Mouse (Mus musculus): ENCODE results near the gene Zbtb25. TPM values are rescaled to one million over a fixed set of nuclear protein-coding genes. Genes with fewer than 3 reads are reported as not detected.

Zbtb25 gene
- polyA plus RNA-seq, 1 experiment from 2014 or later, result 15.6 TPM

DNA sequence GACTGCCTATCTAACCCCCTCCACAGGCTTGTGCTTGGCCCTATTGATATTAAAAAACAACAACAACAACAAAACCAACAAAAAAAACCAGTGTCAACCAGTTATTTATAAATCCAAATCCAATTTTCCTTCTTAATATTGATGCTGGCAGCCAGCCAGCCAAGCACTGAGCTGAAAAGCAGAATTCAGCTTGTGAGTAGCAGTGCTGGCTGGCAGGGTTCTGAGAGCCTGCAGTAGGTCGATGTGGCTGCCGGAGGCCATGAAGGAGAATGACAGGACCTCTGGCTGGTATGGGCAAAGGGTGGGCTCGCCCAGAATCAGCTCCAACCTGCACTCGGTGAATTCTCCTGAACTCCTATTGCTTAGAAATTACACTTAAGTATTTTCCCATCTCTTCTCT, 65.2 kb downstream of the Zbtb25 start:
- Histone ChIP-seq H3K4me3 (no peak overlapping the region), H3K9me3 (no peaks in the 10 kb centered on the region), H3K27ac (replicated peaks) (no peak overlapping the region), H3K27me3 (no peaks in the 10 kb centered on the region), H3K4me1 (replicated peaks) (peaks cover 15% of the 10 kb centered on the region), H3K36me3 (peaks cover 24% of the 10 kb centered on the region), H3K9ac (no peak overlapping the region), H3K4me2 (no peak overlapping the region)
- WGBS, result 75% methylated on average over 4 of the region's 4 CpGs
- no peak for ATAC-seq (ENCODE audit: low read depth)

DNA sequence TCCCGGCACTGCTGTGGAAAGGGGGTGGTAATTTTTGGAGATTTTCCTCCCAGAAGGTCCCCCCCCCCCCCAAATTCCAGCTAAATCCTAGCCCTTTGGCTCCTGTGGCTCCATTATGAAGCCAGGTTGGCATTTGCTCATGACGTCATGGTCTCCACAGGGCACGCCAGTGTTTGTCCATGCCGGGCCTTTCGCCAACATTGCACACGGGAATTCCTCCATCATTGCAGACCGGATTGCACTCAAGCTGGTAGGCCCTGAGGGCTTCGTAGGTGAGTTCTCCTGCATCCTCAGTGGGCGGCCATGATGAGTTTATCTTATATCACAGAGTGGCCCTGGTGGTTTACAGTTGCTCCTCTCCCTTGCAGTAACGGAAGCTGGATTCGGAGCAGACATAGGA, 65.9 kb downstream of the Zbtb25 start:
- Histone ChIP-seq H3K4me3 (no peak overlapping the region), H3K27ac (replicated peaks) (no peak overlapping the region), H3K27me3 (no peaks in the 10 kb centered on the region), H3K9ac (no peak overlapping the region), H3K36me3 (peaks cover 32% of the 10 kb centered on the region), H3K4me1 (replicated peaks) (peaks cover 15% of the 10 kb centered on the region), H3K9me3 (no peaks in the 10 kb centered on the region), H3K4me2 (no peak overlapping the region)
- ATAC-seq (ENCODE audit: low read depth), result no peak
- WGBS, result 88% methylated on average over 11 of the region's 11 CpGs

DNA sequence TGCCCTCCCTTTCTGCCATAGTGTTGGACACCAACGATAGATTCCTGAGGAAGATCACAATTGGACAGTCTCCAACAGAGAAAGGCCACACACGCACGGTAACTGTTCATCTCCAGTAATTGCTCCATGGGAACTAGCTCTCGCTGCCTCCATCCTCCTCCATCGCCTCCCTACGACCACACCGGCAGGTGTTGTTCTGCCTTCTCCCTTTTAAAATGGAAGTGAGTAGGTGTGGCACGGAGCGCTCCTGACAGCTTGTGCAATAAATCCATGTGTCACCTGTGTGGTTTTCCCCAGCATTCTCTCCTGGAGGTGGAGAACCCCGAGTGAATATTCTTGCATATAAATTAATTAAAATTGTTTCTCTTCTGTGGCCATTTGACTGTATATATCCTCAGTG, 69.0 kb downstream of the Zbtb25 start:
- Histone ChIP-seq H3K4me1 (replicated peaks) (no peaks in the 10 kb centered on the region), H3K4me2 (no peak overlapping the region), H3K4me3 (no peak overlapping the region), H3K36me3 (peaks cover 48% of the 10 kb centered on the region), H3K9ac (no peak overlapping the region), H3K27ac (replicated peaks) (no peak overlapping the region), H3K27me3 (no peaks in the 10 kb centered on the region), H3K9me3 (no peaks in the 10 kb centered on the region)
- no peak for ATAC-seq (ENCODE audit: low read depth)
- 86% methylated on average over 10 of the region's 10 CpGs for WGBS

- Histone ChIP-seq H3K4me1 (replicated peaks) (no peaks in the 10 kb centered on the region), H3K4me2 (no peak overlapping the region), H3K36me3 (peaks cover 53% of the 10 kb centered on the region), H3K9me3 (no peaks in the 10 kb centered on the region), H3K27me3 (no peaks in the 10 kb centered on the region), H3K9ac (no peak overlapping the region), H3K27ac (replicated peaks) (no peak overlapping the region), H3K4me3 (no peak overlapping the region)
- ATAC-seq (ENCODE audit: low read depth), result no peak
- WGBS, result 96% methylated on average over 9 of the region's 9 CpGs
Measured at GRCm38 (mm10) chr12:76299361-76299906, 70.0 kb downstream of the Zbtb25 start.

DNA sequence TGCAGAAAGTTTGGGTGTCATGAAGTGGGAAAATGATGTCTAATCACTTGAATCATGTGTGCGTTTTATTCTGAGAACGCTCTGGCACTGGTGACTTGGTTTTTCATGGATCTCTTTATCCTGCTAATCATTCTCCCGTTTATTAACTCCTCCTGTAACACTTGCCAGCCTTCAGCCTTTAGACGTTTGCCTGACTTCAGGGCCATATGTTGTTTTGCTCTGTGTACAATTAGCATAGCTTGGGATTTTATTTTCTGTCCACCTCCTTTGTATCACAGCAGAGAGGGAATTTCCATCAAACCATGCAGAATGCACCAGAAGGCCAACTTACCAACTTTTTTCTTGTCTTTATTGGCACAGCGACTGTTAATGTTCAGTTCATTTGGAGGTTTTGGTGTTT, 71.6 kb downstream of the Zbtb25 start:
- ATAC-seq (ENCODE audit: low read depth), result no peak
- Histone ChIP-seq H3K36me3 (peaks cover 53% of the 10 kb centered on the region), H3K27ac (replicated peaks) (no peak overlapping the region), H3K27me3 (no peaks in the 10 kb centered on the region), H3K4me2 (no peak overlapping the region), H3K4me1 (replicated peaks) (no peaks in the 10 kb centered on the region), H3K4me3 (no peak overlapping the region), H3K9me3 (no peaks in the 10 kb centered on the region), H3K9ac (no peak overlapping the region)
- WGBS, result 82% methylated on average over 5 of the region's 5 CpGs

Other genes starting within 250 kb of the Zbtb25 start
- 0.10 and 0.27 TPM in 2 replicates for gene Esr2, start 192.3 kb downstream of the Zbtb25 start, polyA plus RNA-seq (2015; fragmentation: Nextera tagmentation; extraction: Ambion mirVana)
- not detected in 2 replicates for gene Tex21, start 122.9 kb downstream of the Zbtb25 start, polyA plus RNA-seq (2015; fragmentation: Nextera tagmentation; extraction: Ambion mirVana)
- gene Mthfd1, start 114.3 kb downstream of the Zbtb25 start, polyA plus RNA-seq (2015; fragmentation: Nextera tagmentation; extraction: Ambion mirVana), result 23.1 and 25.5 TPM in 2 replicates
- 7.4 and 7.6 TPM in 2 replicates for gene Akap5, start 44.7 kb downstream of the Zbtb25 start, polyA plus RNA-seq (2015; fragmentation: Nextera tagmentation; extraction: Ambion mirVana)
- 4.7 and 5.1 TPM in 2 replicates for gene Zbtb1, start 664 bp upstream of the Zbtb25 start, polyA plus RNA-seq (2015; fragmentation: Nextera tagmentation; extraction: Ambion mirVana)
- gene Hspa2, start 34.6 kb upstream of the Zbtb25 start, polyA plus RNA-seq (2015; fragmentation: Nextera tagmentation; extraction: Ambion mirVana), result 4.6 and 6.1 TPM in 2 replicates
- gene Ppp1r36, start 47.9 kb upstream of the Zbtb25 start, polyA plus RNA-seq (2015; fragmentation: Nextera tagmentation; extraction: Ambion mirVana), result 0.17 and 1.2 TPM in 2 replicates
- gene Plekhg3, start 161.3 kb upstream of the Zbtb25 start, polyA plus RNA-seq (2015; fragmentation: Nextera tagmentation; extraction: Ambion mirVana), result 1.7 and 2.8 TPM in 2 replicates

All from neural tube, embryonic 13.5 days (tissue).